Mouse (Mus musculus): ENCODE measurements around the gene Dhx30. TPM values are rescaled to one million over a fixed set of nuclear protein-coding genes. Genes with fewer than 3 reads are reported as not detected.
"Not testable (repeated sequence)": the region's sequence is repeated elsewhere in the genome, so short reads cannot be mapped to it uniquely, and the experiment has no call there.

The Dhx30 gene
- 44.1 and 50.5 TPM in 2 replicates for polyA plus RNA-seq (2012; ENCODE audit: insufficient read depth, insufficient read length, missing spikeins)

DNA sequence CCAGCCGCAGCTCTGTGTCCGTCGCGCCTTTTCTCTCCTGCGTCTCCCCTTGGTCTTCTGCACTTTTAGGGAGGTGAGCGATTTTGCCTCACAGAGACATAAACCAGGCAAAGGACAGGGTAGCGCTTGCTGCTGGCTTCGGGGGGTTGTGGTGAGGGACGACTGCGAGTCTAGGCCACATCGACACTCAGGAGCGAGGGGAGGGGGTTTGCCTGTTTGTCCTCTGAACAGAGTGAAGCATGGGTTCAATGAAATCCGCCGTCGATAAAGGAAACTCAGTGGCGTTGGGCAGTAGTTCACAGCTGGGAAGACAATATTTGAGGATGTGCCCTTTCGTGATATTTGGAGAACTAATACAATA is at the start of gene Dhx30:
Gene Dhx30, minus strand, starts transcription at position 52 of the 361 bp plus-strand sequence.
- Histone ChIP-seq H3K4me3 (ENCODE audit: insufficient read depth, low read length) (peak within 1 kb of the TSS; percentile 74), H3K27ac (ENCODE audit: insufficient read depth, low read depth, low read length) (peak within 1 kb of the TSS; percentile 83)

GRCm38 (mm10) chr9:110163071-110163470 is 45.4 kb upstream of the Dhx30 start:
- no peak overlapping the region for H3K4me3 ChIP-seq (ENCODE audit: insufficient read depth, low read length)
- H3K4me1 ChIP-seq (ENCODE audit: control insufficient read depth, insufficient read depth, low read length), result peaks cover 10% of the 10 kb centered on the region
- H3K27ac ChIP-seq (ENCODE audit: insufficient read depth, low read depth, low read length), result no peak overlapping the region
- TF ChIP-seq CTCF (IDR thresholded peaks at IDR 0.05; ENCODE audit: low read depth, low read length) (no peak), POLR2A (IDR thresholded peaks at IDR 0.05; ENCODE audit: borderline replicate concordance, low read depth, low read length) (no peak)

More for the DNA sequence above, at the start of gene Dhx30:
- TF ChIP-seq CTCF (IDR thresholded peaks at IDR 0.05; ENCODE audit: low read depth, low read length), result peak; percentile 23; the same call in 1 of the 2 replicates
- TF ChIP-seq POLR2A (IDR thresholded peaks at IDR 0.05; ENCODE audit: borderline replicate concordance, low read depth, low read length), result no peak
- peaks cover 11% of the 10 kb centered on the region for H3K4me1 ChIP-seq (ENCODE audit: control insufficient read depth, insufficient read depth, low read length)

GRCm38 (mm10) chr9:110162441-110162840 is 44.8 kb upstream of the Dhx30 start:
- H3K4me1 ChIP-seq (ENCODE audit: control insufficient read depth, insufficient read depth, low read length), result peaks cover 10% of the 10 kb centered on the region
- TF ChIP-seq CTCF (IDR thresholded peaks at IDR 0.05; ENCODE audit: low read depth, low read length), result no peak
- TF ChIP-seq POLR2A (IDR thresholded peaks at IDR 0.05; ENCODE audit: borderline replicate concordance, low read depth, low read length), result no peak
- no peak overlapping the region for H3K27ac ChIP-seq (ENCODE audit: insufficient read depth, low read depth, low read length)
- no peak overlapping the region for H3K4me3 ChIP-seq (ENCODE audit: insufficient read depth, low read length)

- not testable (repeated sequence) for H3K4me3 ChIP-seq (ENCODE audit: insufficient read depth, low read length); H3K27ac ChIP-seq (ENCODE audit: insufficient read depth, low read depth, low read length); H3K4me1 ChIP-seq (ENCODE audit: control insufficient read depth, insufficient read depth, low read length)
These were observed 42.9 kb upstream of the Dhx30 start for GRCm38 (mm10) chr9:110160486-110160885.

GRCm38 (mm10) chr9:110159036-110159435 is 41.4 kb upstream of the Dhx30 start:
- Histone ChIP-seq H3K27ac (ENCODE audit: insufficient read depth, low read depth, low read length) (no peak overlapping the region), H3K4me1 (ENCODE audit: control insufficient read depth, insufficient read depth, low read length) (peaks cover 10% of the 10 kb centered on the region), H3K4me3 (ENCODE audit: insufficient read depth, low read length) (no peak overlapping the region)
- TF ChIP-seq CTCF (IDR thresholded peaks at IDR 0.05; ENCODE audit: low read depth, low read length) (no peak), POLR2A (IDR thresholded peaks at IDR 0.05; ENCODE audit: borderline replicate concordance, low read depth, low read length) (no peak)

GRCm38 (mm10) chr9:110148598-110148997 is 31.0 kb upstream of the Dhx30 start:
- TF ChIP-seq CTCF (IDR thresholded peaks at IDR 0.05; ENCODE audit: low read depth, low read length) (no peak), POLR2A (IDR thresholded peaks at IDR 0.05; ENCODE audit: borderline replicate concordance, low read depth, low read length) (no peak)
- Histone ChIP-seq H3K27ac (ENCODE audit: insufficient read depth, low read depth, low read length) (no peak overlapping the region), H3K4me3 (ENCODE audit: insufficient read depth, low read length) (no peak overlapping the region), H3K4me1 (ENCODE audit: control insufficient read depth, insufficient read depth, low read length) (no peaks in the 10 kb centered on the region)

GRCm38 (mm10) chr9:110142097-110142496 is 24.5 kb upstream of the Dhx30 start:
- Histone ChIP-seq H3K4me1 (ENCODE audit: control insufficient read depth, insufficient read depth, low read length) (no peaks in the 10 kb centered on the region), H3K27ac (ENCODE audit: insufficient read depth, low read depth, low read length) (no peak overlapping the region), H3K4me3 (ENCODE audit: insufficient read depth, low read length) (no peak overlapping the region)
- TF ChIP-seq POLR2A (IDR thresholded peaks at IDR 0.05; ENCODE audit: borderline replicate concordance, low read depth, low read length) (no peak), CTCF (IDR thresholded peaks at IDR 0.05; ENCODE audit: low read depth, low read length) (no peak)

DNA sequence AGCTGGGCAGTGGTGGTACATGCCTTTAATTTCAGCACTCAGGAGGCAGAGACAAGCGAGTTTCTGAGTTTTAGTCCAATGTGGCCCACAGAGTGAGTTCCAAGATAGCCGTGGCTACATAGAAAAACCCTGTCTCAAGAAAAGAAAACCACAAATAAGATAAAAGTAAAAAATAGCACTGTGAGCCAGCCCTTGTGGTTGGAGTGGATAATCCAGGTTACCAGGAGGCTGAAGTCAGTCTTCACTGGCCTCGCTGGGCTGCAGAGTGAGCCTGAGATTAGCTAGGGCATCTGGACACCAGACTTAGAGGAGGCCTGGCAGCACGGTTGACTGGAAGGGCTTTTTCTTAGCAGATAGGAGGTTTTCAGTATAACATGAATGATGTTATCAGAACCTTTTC is 21.5 kb upstream of the Dhx30 start:
- TF ChIP-seq CTCF (IDR thresholded peaks at IDR 0.05; ENCODE audit: low read depth, low read length), result no peak
- TF ChIP-seq POLR2A (IDR thresholded peaks at IDR 0.05; ENCODE audit: borderline replicate concordance, low read depth, low read length), result no peak
- no peak overlapping the region for H3K27ac ChIP-seq (ENCODE audit: insufficient read depth, low read depth, low read length)
- no peak overlapping the region for H3K4me3 ChIP-seq (ENCODE audit: insufficient read depth, low read length)
- peaks cover 8% of the 10 kb centered on the region for H3K4me1 ChIP-seq (ENCODE audit: control insufficient read depth, insufficient read depth, low read length)

GRCm38 (mm10) chr9:110134176-110134575 is 16.5 kb upstream of the Dhx30 start:
- H3K4me3 ChIP-seq (ENCODE audit: insufficient read depth, low read length), result no peak overlapping the region
- TF ChIP-seq CTCF (IDR thresholded peaks at IDR 0.05; ENCODE audit: low read depth, low read length), result peak; percentile 55
- TF ChIP-seq POLR2A (IDR thresholded peaks at IDR 0.05; ENCODE audit: borderline replicate concordance, low read depth, low read length), result no peak
- no peak overlapping the region for H3K27ac ChIP-seq (ENCODE audit: insufficient read depth, low read depth, low read length)
- peaks cover 24% of the 10 kb centered on the region for H3K4me1 ChIP-seq (ENCODE audit: control insufficient read depth, insufficient read depth, low read length)

DNA sequence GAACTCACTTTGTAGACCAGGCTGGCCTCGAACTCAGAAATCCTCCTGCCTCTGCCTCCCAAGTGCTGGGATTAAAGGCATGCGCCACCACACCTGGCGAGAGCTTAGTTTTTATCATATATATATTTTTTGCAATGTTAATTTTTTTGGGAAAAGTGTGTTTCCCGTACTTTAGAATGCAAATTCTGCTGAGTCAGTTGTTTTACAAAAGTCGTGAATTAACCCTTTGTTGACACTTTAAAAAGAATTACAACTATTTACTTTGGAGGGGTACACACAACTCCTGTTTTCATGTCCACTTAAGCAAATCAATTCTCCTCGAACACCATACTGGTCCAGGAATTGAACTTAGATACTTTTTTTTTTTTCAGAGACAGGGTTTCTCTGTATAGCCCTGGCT is 15.3 kb upstream of the Dhx30 start:
- Histone ChIP-seq H3K27ac (ENCODE audit: insufficient read depth, low read depth, low read length) (no peak overlapping the region), H3K4me3 (ENCODE audit: insufficient read depth, low read length) (peak overlapping the region; percentile 88), H3K4me1 (ENCODE audit: control insufficient read depth, insufficient read depth, low read length) (peaks cover 24% of the 10 kb centered on the region)
- TF ChIP-seq POLR2A (IDR thresholded peaks at IDR 0.05; ENCODE audit: borderline replicate concordance, low read depth, low read length) (no peak), CTCF (IDR thresholded peaks at IDR 0.05; ENCODE audit: low read depth, low read length) (no peak)

DNA sequence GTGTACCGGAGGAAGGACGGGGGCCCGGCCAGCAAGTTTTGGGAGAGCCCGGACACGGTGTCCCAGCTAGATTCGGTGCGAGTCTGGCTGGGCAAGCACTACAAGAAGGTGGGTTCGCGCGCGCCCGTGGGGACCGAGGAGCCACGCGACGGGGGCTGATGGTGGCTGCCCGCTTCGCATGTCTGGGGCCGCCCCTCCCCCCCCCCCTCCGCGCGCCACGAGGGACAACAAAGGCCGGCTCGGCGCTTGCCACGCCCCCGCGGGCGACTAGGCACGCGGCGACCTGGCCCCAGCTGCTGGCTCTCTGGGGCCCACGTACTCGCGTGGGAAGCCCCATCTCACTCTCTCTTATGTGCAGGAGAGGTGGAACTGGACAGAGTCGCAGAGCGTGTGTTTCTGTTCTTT is 14.6 kb upstream of the Dhx30 start:
- TF ChIP-seq POLR2A (IDR thresholded peaks at IDR 0.05; ENCODE audit: borderline replicate concordance, low read depth, low read length) (no peak), CTCF (IDR thresholded peaks at IDR 0.05; ENCODE audit: low read depth, low read length) (no peak)
- H3K27ac ChIP-seq (ENCODE audit: insufficient read depth, low read depth, low read length), result peak overlapping the region; percentile 55
- peak overlapping the region; percentile 88 for H3K4me3 ChIP-seq (ENCODE audit: insufficient read depth, low read length)
- peaks cover 24% of the 10 kb centered on the region for H3K4me1 ChIP-seq (ENCODE audit: control insufficient read depth, insufficient read depth, low read length)

All from bone marrow macrophage, adult 2 months (primary cell).